Mouse (Mus musculus) urinary bladder, adult 2 months (tissue): Measurements from ENCODE around the gene Dmrta2. TPM values are rescaled to one million over a fixed set of nuclear protein-coding genes. Genes with fewer than 3 reads are reported as not detected.

Source experiments
- DNase-seq: peaks from one replicate; pipeline ENCODE4 v3.0.0; 2022; ENCODE audit warnings: low spot score
- polyA plus RNA-seq: library from polyadenylated mRNA; depleted of rRNA; stranded (reverse); fragments of >200 nt; gene quantifications from 2 replicates; pipeline ENCODE4 v1.2.3, GENCODE M21; 2012

Dmrta2 gene
- polyA plus RNA-seq, 1 experiment = 0.22 TPM

GRCm38 (mm10) chr4:110021956-110022625 lies 44.2 kb downstream of the Dmrta2 start:
- peak; percentile 63 for DNase-seq

- no peak for DNase-seq
Observed at GRCm38 (mm10) chr4:110028461-110029188, 50.8 kb downstream of the Dmrta2 start.

DNA sequence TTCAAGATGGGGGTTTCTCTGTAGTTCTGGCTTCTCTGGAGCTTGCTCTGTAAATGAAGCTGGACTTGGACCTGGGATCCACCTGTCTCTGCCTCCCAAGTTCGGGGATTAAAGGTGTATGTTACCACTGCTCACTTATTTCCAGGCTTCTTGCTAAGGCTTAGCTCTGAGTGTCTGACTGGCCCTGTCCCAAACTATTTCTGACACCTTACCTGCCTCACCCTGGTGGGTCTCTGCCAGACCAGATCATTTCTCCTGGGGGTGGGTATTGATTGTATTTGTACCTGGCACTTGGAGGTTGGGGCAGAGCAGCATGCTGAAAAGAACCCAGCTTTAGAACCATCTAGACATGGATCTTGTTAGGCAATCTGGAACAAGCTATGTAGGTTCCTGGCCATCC lies 51.6 kb downstream of the Dmrta2 start:
- DNase-seq = no peak
